Mouse (Mus musculus): ENCODE data around the gene Rrp9.

The Rrp9 gene

GRCm38 (mm10) chr9:106456325-106457162 lies 19.2 kb upstream of the Rrp9 start:
- no peak for DNase-seq (ENCODE audit: low spot score in 2 of 2)

GRCm38 (mm10) chr9:106457163-106457559 lies 18.6 kb upstream of the Rrp9 start:
- DNase-seq (ENCODE audit: low spot score in 2 of 2), result no peak

DNA sequence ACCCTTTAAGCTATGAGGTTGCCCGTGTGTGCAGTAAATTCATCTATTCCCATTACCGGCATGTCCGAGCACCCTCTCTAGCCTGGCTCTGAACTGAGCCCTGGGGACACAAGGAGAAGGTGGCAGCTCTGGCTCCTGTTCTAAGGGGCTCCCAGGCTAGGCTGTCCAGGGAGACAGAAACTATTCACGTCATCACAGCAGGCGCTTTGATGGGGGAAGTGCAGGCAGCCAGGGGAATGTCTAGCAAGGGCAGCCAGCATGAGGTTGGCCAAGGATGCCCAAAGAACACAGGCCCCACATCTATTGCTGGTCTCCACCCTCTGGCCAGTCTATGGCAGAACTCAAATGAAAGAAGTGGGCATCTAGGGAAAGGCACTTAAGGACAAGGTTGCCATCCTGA lies 17.8 kb upstream of the Rrp9 start:
- no peak for DNase-seq (ENCODE audit: low spot score in 2 of 2)

GRCm38 (mm10) chr9:106459946-106460345 lies 15.8 kb upstream of the Rrp9 start:
- no peak for DNase-seq (ENCODE audit: low spot score in 2 of 2)

GRCm38 (mm10) chr9:106460401-106461025 lies 15.2 kb upstream of the Rrp9 start:
- DNase-seq (ENCODE audit: low spot score in 2 of 2), result no peak

- no peak for DNase-seq (ENCODE audit: low spot score in 2 of 2)
Measured at GRCm38 (mm10) chr9:106461026-106461415, 14.7 kb upstream of the Rrp9 start.

DNA sequence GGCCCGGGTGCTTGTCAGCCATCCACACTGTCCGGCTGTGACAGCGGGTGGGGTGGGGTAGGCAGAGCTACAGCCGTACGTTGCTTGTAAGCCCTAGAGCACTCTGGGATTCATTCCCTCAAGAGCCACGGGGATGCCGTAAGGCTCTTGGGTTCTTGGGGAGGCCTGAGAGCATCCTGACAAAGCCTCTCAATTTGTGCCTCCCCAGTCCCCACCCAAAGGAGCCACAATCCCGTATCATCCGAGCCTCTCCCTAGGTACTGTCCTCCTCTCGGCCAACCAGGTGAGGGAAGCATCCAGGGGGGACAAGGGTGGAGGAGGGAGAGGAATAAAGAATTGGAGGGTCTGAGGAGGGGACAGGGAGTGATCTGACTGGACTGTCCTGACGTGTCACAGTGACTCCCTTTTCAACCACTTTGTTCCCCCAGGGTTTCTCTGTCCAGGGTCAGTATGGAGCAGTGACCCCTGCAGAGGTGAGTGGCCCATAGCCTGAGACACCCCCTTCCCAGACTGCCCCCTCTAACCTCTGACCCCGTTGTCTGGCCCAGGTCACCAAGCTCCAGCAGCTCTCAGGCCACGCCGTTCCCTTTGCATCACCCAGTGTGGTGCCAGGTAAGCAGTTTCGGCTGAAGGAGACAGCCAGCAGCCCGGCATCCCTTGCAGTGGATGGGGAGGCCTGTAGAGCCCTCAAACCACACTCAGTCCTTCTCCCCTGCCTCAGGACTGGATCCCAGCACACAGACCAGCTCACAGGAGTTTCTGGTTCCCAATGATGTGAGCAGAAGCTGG lies 13.9 kb upstream of the Rrp9 start:
- DNase-seq (ENCODE audit: low spot score in 2 of 2), result no peak

DNA sequence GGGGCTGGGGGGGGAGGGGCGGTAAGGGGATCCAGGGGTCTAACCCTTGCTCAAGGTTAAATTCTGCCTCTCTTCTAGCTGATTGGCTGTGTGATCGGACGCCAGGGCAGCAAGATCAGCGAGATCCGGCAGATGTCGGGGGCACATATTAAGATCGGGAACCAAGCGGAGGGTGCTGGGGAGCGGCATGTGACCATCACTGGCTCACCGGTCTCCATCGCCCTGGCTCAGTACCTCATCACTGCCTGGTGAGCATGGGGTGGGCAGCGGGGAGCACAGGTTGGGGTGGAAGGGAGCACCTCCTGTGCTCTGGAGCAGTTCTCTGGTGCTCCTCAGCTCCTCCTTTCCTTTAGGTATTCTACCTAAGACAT lies 13.3 kb upstream of the Rrp9 start:
- no peak for DNase-seq (ENCODE audit: low spot score in 2 of 2)

GRCm38 (mm10) chr9:106463122-106464063 lies 12.4 kb upstream of the Rrp9 start:
- DNase-seq (ENCODE audit: low spot score in 2 of 2), result no peak

- no peak for DNase-seq (ENCODE audit: low spot score in 2 of 2)
Measured at GRCm38 (mm10) chr9:106464751-106465541, 10.8 kb upstream of the Rrp9 start.

- no peak for DNase-seq (ENCODE audit: low spot score in 2 of 2)
Measured at GRCm38 (mm10) chr9:106465571-106466200, 10.1 kb upstream of the Rrp9 start, which contains the start of gene Gpr62. Gpr62 (minus strand) TSS chr9:106465938.

DNA sequence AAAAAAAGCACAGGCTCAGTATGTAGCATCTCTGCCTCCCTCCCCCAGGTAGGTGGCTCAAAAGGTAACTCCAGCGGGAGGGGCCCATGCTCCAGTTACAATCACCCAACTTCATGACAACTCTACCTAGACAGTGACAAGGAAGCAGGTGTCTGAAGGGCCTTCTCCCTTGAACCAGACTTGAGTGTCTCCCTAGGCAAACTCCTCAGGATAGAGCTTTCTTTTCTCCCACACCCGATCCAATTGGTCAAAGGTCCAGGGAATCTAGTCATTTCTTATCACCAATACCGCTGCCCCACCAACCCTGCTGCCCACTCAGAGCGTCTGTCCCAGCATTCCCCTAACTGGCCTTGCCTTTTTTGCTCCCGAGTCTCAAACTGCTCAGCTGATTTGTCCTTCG lies 9.0 kb upstream of the Rrp9 start:
- DNase-seq (ENCODE audit: low spot score in 2 of 2), result no peak

DNA sequence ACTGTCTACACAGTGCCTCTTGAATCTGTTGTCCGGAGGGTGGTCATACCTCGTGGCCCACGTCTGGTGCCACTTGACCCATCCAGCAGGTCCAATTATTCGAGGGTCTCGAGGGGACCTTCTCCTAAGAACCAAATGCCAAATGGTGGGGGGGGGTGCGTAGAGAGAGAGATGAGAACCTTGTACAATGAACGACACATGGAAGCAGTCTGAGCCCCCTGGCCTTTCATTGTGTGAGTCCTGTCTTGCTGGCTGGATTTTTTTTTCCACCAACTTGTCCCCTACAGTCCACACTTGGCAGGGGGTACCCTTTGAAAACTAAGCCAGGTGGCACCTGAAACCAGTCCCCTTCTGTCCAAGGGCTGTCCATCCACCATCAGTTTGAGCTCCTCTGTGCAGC lies 8.0 kb upstream of the Rrp9 start:
- no peak for DNase-seq (ENCODE audit: low spot score in 2 of 2)

GRCm38 (mm10) chr9:106469317-106469716 lies 6.4 kb upstream of the Rrp9 start:
- no peak for DNase-seq (ENCODE audit: low spot score in 2 of 2)

GRCm38 (mm10) chr9:106469776-106470175 lies 6.0 kb upstream of the Rrp9 start:
- no peak for DNase-seq (ENCODE audit: low spot score in 2 of 2)

DNA sequence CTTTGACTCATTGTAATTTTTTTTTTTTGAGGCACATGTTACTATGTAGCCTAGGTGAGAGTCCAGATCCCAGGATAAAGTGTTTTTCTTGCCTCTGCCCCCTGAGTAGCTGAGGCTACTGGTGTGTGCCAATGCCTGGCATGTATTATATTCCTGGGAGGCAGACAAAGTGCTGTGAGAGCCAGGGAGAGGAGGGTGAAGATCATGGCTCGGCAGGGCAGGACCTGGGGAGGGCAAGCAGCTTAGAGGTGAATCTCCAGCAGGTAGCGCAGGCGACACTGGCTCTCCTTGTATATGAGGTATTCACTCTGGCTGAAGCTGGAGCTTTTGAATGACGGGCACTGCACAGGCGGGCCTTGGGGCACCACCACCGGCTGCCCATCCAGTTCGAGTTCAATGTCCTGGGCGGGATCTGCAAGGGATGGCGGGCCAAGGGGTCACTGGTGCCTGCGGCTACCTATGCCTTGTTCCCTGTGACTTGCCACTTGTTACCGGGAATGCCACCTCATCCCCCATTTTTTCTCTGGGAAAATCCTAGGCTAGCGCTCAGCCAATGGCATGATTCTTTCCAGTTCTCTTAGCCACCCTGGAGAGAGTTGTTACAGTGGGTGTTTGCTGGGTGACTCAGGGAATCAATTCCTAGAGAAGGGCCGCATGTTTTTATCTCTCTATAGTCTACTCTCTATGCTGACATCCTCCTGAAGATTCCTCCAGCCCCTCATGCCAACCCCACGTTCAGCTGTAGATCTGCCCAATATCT lies 4.6 kb upstream of the Rrp9 start:
- DNase-seq (ENCODE audit: low spot score in 2 of 2), result no peak

GRCm38 (mm10) chr9:106471892-106472291 lies 3.9 kb upstream of the Rrp9 start:
- no peak for DNase-seq (ENCODE audit: low spot score in 2 of 2)

DNA sequence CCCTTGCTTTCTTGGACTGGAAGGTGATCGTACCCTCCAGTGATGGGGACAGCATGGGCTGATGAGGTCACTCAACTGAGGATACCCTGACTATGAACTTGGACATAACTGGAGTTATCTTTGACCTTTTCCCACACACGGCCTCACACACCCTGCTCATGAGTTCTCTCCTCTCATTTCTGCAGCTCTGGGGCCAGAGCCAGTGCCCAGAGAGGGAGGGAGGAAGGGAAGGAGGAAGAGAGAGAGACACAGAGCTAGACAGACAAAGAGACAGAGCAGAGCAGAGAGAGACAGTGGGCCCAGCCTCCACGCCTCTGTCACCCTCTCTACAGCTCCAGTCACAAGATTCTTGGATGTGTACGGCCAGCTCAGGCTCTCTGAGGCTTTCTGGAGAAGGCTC lies 3.4 kb upstream of the Rrp9 start:
- DNase-seq (ENCODE audit: low spot score in 2 of 2), result no peak

GRCm38 (mm10) chr9:106473081-106473752 lies 2.5 kb upstream of the Rrp9 start:
- DNase-seq (ENCODE audit: low spot score in 2 of 2), result no peak

Data from spleen, postnatal 36 days (tissue).